Mouse (Mus musculus) adipocyte (in vitro differentiated cells): ENCODE measurements around the gene Metap1.

Experiments used
- DNase-seq: peaks from one replicate; pipeline ENCODE4 v3.0.0-alpha.2; 2016; ENCODE audit warnings: low spot score

Metap1 gene

DNA sequence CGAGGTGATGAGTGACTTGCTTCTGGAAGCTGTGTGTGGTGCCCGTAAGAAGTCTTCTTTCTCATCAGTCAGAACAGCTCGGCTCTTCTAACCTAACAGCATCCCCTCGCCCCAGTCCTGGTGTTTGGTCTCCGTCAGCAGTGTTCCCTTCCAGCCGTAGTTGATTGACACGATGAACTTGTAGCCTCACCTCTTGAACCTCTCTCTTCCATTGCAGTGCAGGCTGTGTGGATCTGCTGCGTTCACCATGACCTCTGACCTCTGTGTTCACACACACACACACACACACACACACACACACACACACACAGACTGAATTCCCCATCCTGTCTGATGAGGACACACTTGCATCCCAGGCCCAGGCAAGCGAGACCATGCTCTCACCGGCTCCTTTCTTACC, 37.1 kb downstream of the Metap1 start:
- DNase-seq: no peak

DNA sequence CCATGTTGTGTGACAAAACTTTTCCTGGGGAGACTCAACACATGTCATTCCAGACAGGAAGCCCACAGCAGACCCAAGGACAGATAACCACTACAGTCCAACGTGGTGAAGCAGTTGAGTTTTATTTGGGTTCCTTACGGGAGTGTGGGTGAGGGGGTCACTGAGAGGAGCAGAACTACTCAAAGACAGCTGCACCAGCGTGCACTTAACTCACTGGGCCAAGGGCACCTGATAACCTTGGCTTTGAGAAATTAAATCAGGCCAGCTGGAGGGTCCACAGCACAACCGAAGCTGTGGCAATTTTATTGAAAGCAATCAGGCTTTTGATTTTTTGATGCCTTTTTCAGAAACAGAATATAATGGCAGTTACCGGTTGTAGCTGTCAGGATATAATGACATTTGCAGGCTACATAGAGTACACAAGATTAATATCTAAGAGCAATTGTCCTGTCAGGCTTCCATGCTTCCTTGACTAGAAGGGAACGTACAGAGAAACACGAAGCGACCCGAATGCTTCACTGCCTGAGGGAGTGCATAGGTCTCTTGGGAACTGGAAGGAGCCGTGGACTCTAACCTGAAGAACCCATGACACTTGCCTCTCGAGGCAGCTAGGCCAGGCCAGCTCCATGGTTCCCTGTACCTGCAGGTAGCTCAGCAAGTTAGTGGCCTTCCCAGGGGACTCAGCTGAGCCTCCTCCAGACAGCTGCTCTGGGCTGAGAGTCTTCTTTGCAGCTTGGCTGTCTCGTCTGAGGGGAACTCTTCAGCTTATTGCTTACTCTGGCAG, 41.0 kb downstream of the Metap1 start:
- no peak for DNase-seq

DNA sequence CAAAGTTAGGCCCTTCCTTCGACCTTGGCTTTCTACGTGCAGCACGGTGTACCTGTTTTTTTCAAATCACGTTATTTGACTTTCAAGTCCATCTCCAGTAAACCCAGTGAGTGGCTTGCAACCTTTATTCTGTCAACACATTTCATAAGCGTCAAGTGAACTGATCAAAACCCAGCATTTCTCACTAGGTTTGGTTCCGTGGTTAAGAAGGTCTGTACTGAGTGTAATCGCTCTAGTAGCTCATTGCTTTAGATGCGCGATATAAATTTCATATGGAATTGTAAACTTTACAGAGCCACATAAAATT, 45.9 kb downstream of the Metap1 start:
- no peak for DNase-seq

DNA sequence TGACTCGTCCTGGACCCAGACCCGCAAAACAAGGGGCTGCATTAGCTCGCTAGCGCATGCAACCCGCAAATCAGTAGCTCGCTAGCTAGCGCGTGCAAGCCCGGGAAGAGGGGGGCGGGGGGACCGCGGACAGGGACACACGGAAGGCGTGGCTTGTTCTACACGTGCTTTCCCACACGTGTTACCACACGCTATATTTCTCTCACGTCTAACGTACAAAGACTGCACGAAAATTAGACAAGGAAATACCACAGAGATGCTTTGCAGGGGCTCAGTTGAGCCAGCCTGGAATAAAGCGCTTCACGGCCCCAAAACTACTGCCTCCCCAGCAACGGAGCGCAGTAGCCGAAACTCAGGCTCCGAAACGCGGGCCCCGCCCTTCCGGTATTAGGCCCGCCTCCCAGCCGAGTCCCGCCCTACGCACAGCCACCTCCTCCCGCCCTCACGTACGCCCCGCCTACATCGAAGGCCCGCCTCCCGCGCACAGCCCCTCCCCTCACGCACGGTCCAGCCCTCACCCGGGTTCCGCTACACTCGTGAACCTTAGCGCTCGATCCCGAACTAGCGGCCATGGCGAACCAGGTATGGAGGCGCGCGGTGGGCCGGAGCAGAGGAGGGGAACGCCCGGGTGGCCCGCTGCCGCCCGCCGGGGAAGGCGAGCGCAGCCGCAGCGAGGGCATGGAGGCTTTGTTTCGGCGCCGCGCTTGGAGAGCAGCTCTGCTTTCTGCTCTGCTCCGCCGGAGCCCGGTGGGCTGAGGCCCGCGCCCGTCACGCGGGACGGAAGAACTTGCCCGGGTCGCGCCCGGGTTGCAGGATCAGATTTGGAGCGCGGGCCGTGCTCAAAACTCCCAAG, 46.5 kb downstream of the Metap1 start, which contains the start of gene Adh5:
TSS of gene Adh5 (plus strand) at position 482 of the 853 bp plus-strand sequence.
- peak; percentile 95 for DNase-seq

DNA sequence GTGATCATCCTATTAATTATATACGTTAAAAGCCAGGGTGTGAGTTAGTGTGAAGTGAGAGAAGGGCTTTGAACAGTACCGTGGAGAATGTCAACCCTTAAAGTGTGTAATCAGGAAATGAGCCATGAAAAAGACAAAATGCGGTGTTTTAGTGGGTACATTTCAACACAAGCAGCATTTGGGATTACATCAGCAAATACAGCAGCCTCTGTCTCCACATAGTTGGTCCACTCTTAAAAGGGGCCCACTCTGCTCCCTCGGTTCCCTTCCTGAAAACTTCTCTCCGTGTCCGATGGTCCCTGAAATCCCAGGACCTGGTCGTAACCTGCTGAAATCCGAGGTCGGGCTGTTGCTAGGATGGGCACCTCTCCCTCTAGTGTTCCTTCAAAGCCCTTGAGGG, 47.1 kb downstream of the Metap1 start:
- DNase-seq: no peak

DNA sequence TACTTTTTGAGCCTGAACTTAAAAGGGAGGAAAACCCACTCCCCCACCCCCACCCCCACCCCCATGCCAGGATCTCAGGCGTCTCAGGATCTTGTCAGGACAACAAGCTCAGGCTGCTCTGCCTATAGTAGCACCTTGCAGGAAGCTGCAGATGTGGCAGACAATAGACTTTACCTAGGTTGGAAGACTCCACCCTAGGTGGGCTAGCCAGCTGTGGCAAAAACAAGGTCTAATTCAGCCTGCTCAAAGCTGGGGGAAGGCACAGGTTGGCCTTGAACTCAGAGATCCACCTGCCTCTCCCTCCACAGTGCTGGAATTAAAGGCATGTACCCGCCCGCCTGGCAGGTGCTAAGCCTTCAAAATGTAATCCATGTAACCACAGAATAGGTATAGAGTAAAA, 50.6 kb downstream of the Metap1 start:
- no peak for DNase-seq

DNA sequence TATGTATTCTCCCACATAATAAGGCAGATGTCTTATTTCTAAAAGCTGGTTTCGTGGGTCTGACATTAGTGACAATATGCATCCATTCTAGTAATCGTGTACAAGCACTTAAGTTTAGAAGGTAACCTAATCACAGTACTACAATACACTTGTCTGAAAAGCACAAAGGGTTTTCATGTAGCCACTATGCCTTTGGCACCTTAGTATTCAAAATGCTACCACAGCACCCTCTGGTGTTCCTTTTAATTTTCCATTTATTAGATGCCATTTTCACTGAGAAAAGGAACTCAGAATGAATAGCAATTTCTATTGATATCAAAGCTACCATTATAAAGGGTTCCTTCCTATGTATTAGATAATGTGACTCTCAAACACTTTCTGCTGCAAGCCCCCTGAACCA, 57.5 kb downstream of the Metap1 start:
- peak; percentile 74 for DNase-seq

DNA sequence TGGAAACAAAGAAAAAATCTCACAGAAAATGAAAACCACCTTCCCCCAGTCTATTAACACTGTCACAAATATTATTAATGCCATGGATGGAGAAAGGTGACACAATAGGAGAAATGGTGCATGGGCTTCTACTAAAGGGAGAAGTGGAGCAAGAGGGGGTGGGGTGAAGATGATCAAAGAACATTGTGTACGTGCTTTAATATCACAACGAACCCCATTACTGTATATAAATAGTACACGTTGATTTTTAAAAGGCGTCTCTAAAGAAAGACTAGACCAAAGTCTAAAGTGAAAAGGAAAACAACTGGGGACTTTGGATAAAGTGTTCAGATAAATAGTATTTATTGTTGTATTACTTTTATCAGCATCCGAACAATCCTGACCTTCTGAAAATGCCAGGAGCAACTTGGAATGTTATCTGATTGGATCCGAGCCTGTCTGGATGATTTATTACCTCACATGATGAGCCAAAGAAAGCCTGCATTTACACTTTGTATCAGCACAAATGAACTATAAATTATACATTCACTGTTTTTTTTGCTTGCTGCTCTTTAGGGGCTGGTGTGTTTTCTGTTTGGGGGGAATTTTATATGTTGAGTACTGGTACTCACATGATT, 58.8 kb downstream of the Metap1 start:
- no peak for DNase-seq

DNA sequence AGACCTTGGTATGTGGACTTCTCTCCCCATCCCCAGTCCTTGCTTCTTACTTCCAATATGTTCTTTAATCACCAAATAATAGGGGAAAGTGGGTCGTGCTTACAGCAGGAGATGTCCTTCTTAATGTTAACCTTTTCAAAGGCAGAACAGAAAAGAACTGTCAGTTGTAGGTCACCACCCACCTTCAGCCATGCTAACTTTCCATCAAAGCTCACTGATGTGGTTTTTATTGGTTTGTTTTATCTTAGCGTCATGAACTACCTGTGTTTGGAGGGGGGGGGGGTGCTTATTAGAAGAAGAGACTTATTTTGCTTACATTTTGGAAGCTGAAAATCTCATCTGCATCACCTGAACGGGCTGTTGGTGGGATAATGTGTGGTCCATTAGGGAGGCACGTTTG, 65.1 kb downstream of the Metap1 start:
- DNase-seq: no peak

DNA sequence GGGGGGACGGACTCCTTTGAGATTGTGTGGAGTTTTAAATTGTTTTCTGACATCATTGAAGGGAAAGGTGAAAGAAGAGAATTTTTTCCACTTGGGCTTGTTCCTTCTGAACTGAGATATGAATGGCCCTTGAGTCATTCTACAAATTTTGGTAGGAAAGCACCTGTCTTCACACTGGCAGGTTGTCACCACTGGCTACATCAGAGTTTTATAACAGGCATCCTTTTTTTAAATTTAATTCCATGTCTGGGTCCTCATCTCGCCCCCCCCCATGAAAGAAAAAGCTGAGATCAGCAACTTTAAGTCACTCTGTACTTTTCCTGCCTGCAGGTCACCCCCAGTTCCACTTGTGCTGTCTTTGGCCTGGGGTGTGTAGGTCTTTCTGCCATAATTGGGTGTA, 65.7 kb downstream of the Metap1 start:
- no peak for DNase-seq

DNA sequence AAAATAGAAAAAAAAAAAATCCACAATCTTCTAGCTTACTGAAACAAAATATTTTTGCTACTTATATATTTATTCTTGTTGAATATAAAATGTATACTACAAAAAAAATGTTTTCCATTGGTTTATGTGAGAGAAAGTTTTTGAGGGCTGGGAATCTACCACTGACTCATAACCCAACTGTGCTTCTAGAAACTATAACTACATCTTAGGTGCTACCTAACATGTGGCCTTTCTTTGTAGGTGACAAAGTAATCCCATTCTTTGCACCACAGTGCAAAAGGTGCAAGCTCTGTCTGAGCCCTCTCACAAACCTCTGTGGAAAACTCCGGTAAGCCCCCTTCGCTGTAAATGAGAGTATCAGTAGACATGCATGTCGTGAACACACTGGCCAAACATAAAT, 68.9 kb downstream of the Metap1 start:
- DNase-seq: no peak

DNA sequence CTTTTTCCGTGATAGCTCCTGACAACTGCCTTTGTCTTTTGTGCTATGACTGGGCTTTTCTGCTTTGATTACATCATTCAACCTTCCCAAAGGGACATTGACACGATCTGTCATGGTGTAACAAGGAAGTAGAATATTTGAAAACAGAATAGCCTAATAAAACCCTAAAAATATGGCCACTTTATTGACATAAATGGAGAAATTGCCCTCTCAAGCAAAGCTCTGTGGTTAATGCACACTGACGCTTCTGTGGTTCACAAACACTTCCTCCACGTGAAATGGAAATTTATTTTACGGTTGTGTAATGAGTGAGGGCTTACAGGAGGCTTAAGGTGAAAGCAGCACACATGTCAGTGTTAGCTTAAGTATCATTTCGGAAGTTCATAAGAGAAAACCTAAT, 69.9 kb downstream of the Metap1 start:
- no peak for DNase-seq

DNA sequence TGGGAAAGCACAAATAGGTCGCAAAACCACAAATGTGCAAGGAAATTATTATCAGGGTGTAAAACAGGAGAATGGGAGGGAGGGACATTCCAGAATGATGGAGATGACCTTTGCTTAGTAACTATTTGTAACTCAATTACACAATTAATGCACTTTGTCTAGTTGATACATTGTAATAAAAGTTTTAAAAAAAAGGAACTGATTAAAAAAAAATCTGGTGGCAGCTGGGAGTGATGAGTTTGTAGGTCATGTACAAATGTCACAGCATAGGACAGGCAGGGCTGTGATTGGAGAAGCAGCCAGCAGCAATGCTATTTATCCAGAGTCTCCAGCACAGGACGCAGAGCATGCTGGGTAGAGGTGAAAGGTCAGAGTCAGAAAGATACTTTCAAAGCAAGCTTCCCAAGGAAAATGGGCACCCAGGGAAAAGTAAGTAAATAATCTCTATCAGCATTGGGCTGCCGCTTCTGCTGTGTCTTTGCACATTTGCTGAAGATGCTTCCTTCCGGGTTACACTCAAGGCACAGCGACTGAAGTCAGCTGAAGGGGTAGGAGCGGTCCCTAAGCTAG, 74.1 kb downstream of the Metap1 start, which contains the start of gene Adh4:
TSS of gene Adh4 (plus strand) at position 346 of the 570 bp plus-strand sequence.
- no peak for DNase-seq

DNA sequence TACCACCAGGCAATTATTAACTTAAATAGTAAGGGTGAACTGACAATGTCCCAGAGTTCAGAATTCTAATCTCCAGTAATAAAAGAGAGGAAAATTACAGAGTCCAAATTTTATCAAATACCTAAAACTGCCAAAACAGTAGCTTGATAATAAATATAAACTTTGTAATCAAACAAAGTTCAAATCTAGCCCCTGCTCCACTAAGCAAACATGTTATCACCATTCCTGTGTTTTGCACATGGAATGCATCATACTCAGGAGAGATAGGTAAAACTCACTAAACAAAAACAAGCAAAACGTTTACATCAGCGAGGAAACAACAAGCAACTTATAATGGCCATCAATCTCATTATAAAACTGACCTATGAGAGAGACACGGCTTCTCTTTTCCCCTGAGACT, 79.1 kb downstream of the Metap1 start:
- no peak for DNase-seq

DNA sequence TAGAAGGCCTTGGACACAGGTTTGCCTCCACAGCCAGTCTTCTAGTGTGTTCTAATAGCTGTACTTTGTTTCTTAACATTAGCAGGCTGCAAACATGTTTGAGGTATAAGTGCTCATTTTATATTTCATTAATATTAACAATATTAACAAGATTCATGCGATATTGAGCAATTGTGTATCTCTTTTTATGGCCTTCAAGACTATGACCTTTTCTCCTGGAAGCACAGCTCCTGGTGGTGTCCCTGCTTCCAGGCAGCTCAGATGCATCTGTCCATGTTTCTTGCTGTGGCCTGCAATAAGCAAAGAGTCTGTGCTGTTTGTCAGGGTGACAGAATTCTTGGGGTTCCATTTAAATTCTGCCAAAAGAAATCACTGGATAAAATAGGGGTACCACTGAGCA, 79.7 kb downstream of the Metap1 start:
- DNase-seq: no peak
